Mouse (Mus musculus) layer of hippocampus, adult 8-10 months (tissue): ENCODE data around the gene Ppp1r14b. TPM values are rescaled to one million over a fixed set of nuclear protein-coding genes. Genes with fewer than 3 reads are reported as not detected.

Experiments
- total RNA-seq, 4 experiments: library from RNA; stranded (reverse); gene quantifications; 2 replicates each; pipeline ENCODE4 v1.2.4; 2022

Gene Ppp1r14b
- total RNA-seq, 4 experiments from 2014 or later, result 55.4 to 81.1 (median 63.5) TPM

Other genes starting within 250 kb of the Ppp1r14b start
- 10 to 100 TPM; 33.7 to 42.9 (median 37.6) TPM for gene Rps6ka4, start 134.3 kb upstream of the Ppp1r14b start, total RNA-seq
- gene Ccdc88b, start 116.8 kb upstream of the Ppp1r14b start, total RNA-seq, result 10 to 100 TPM in 3 of 4 experiments, 1 to 10 TPM in 1; 7.5 to 17.4 (median 12.6) TPM
- 10 to 100 TPM; 40.3 to 53.0 (median 45.6) TPM for gene Trmt112, start 65.3 kb upstream of the Ppp1r14b start, total RNA-seq
- gene Prdx5, start 64.9 kb upstream of the Ppp1r14b start, total RNA-seq, result 100 to 1,000 TPM; 279 to 406 (median 342) TPM
- gene Esrra, start 53.2 kb upstream of the Ppp1r14b start, total RNA-seq, result 10 to 100 TPM; 54.2 to 76.0 (median 64.8) TPM
- gene Catsperz, start 49.6 kb upstream of the Ppp1r14b start, total RNA-seq, result 10 to 100 TPM; 10.4 to 11.4 (median 11.0) TPM
- 10 to 100 TPM; 13.4 to 23.1 (median 15.8) TPM for gene Kcnk4, start 40.5 kb upstream of the Ppp1r14b start, total RNA-seq
- gene Bad, start 33.1 kb upstream of the Ppp1r14b start, total RNA-seq, result 10 to 100 TPM; 32.5 to 39.8 (median 37.3) TPM
- 100 to 1,000 TPM in 3 of 4 experiments, 10 to 100 TPM in 1; 92.5 to 107 (median 104) TPM for gene Gpr137, start 32.5 kb upstream of the Ppp1r14b start, total RNA-seq
- 10 to 100 TPM; 13.4 to 19.9 (median 18.0) TPM for gene Plcb3, start 1.5 kb downstream of the Ppp1r14b start, total RNA-seq
- gene Fkbp2, start 5.5 kb downstream of the Ppp1r14b start, total RNA-seq, result 100 to 1,000 TPM in 1 of 4 experiments, 10 to 100 TPM in 3; 63.5 to 104 (median 83.1) TPM
- 10 to 100 TPM; 80.4 to 93.8 (median 90.1) TPM for gene Vegfb, start 12.7 kb downstream of the Ppp1r14b start, total RNA-seq
- 10 to 100 TPM; 26.1 to 29.9 (median 29.5) TPM for gene Dnajc4, start 17.6 kb downstream of the Ppp1r14b start, total RNA-seq
- 10 to 100 TPM; 13.7 to 17.4 (median 14.2) TPM for gene Nudt22, start 21.1 kb downstream of the Ppp1r14b start, total RNA-seq
- gene Trpt1, start 21.2 kb downstream of the Ppp1r14b start, total RNA-seq, result 10 to 100 TPM; 16.5 to 20.8 (median 16.6) TPM
- 10 to 100 TPM in 2 of 4 experiments, 1 to 10 TPM in 2; 3.7 to 17.8 (median 9.2) TPM for gene Fermt3, start 44.5 kb downstream of the Ppp1r14b start, total RNA-seq
- gene Stip1, start 65.0 kb downstream of the Ppp1r14b start, total RNA-seq, result 100 to 1,000 TPM; 155 to 228 (median 191) TPM
- 10 to 100 TPM; 19.2 to 21.4 (median 20.1) TPM for gene Macrod1, start 81.8 kb downstream of the Ppp1r14b start, total RNA-seq
- gene Flrt1, start 130.8 kb downstream of the Ppp1r14b start, total RNA-seq, result 10 to 100 TPM; 18.9 to 23.5 (median 21.5) TPM
- 100 to 1,000 TPM; 277 to 297 (median 291) TPM for gene Otub1, start 231.3 kb downstream of the Ppp1r14b start, total RNA-seq
- 1,000 to 10,000 TPM; 1,017 to 1,089 (median 1,062) TPM for gene Cox8a, start 242.6 kb downstream of the Ppp1r14b start, total RNA-seq